Mouse (Mus musculus): ENCODE measurements around the gene Daam2. TPM values are rescaled to one million over a fixed set of nuclear protein-coding genes. Genes with fewer than 3 reads are reported as not detected.

Daam2 gene
- polyA plus RNA-seq, 1 experiment, result 8.7 TPM

GRCm38 (mm10) chr17:49522435-49522834 is 41.7 kb downstream of the Daam2 start:
- Histone ChIP-seq H3K4me3 (replicated peaks; ENCODE audit: extremely low read depth, low read depth, low read length) (no peak overlapping the region), H3K4me1 (ENCODE audit: control insufficient read depth, insufficient read depth, low read length) (no peaks in the 10 kb centered on the region)
- WGBS, result 54% methylated on average over 2 of the region's 2 CpGs
- TF ChIP-seq POLR2A (IDR thresholded peaks at IDR 0.05; ENCODE audit: borderline replicate concordance, extremely low read depth, low read depth, low read length) (no peak), CTCF (IDR thresholded peaks at IDR 0.05; ENCODE audit: insufficient read depth, low read length) (no peak)
- DNase-seq, result no peak

DNA sequence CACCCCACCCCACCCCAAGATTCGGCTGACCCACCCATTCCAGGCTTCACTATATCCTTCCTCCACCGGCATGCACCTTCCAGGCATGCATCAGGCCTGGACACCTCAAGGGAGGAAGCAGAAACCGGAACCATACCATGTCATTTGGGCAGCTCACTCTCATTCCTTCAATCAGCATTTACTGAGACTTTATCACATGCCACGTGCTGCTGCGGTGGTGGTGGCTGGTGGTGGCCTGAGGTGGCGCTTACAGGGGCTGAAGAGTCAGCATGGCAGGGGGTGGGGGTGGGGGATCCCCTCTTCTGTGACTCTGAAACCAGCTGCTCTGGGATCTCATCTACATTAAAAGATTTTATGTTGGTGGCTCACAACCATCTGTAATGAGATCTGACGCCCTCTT is 42.1 kb downstream of the Daam2 start:
- no peak overlapping the region for H3K4me3 ChIP-seq (replicated peaks; ENCODE audit: extremely low read depth, low read depth, low read length)
- no peak for TF ChIP-seq CTCF (IDR thresholded peaks at IDR 0.05; ENCODE audit: insufficient read depth, low read length)
- no peak for TF ChIP-seq POLR2A (IDR thresholded peaks at IDR 0.05; ENCODE audit: borderline replicate concordance, extremely low read depth, low read depth, low read length)
- 45% methylated on average over 7 of the region's 7 CpGs for WGBS

DNA sequence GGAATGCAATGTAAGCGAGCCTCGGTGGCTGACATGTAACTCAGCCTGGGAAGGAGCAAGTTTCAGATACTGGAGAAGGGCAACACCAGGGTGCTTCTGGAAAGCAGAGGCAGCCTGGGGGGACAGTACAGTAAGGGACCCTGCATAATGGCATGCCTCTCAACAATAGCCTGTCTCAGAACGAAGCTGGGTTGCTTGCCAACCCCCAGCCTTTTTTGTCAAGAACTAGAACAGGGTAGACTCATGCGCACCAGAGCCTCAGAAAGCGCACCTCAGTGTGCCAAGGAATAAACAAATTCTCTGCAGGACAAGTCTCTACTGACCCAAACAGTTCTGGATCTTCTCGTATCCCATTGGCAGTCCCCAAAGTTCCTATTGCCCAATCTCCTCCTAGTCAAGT is 43.5 kb downstream of the Daam2 start:
- no peaks in the 10 kb centered on the region for H3K4me1 ChIP-seq (ENCODE audit: control insufficient read depth, insufficient read depth, low read length)
- 69% methylated on average over 6 of the region's 6 CpGs for WGBS
- no peak overlapping the region for H3K4me3 ChIP-seq (replicated peaks; ENCODE audit: extremely low read depth, low read depth, low read length)
- TF ChIP-seq POLR2A (IDR thresholded peaks at IDR 0.05; ENCODE audit: borderline replicate concordance, extremely low read depth, low read depth, low read length), result no peak
- no peak for TF ChIP-seq CTCF (IDR thresholded peaks at IDR 0.05; ENCODE audit: insufficient read depth, low read length)
- no peak for DNase-seq

More for the DNA sequence above, 42.1 kb downstream of the Daam2 start:
- no peaks in the 10 kb centered on the region for H3K4me1 ChIP-seq (ENCODE audit: control insufficient read depth, insufficient read depth, low read length)
- no peak for DNase-seq

- Histone ChIP-seq H3K4me3 (replicated peaks; ENCODE audit: extremely low read depth, low read depth, low read length) (no peak overlapping the region), H3K4me1 (ENCODE audit: control insufficient read depth, insufficient read depth, low read length) (no peaks in the 10 kb centered on the region)
- DNase-seq, result no peak
- no peak for TF ChIP-seq POLR2A (IDR thresholded peaks at IDR 0.05; ENCODE audit: borderline replicate concordance, extremely low read depth, low read depth, low read length)
- TF ChIP-seq CTCF (IDR thresholded peaks at IDR 0.05; ENCODE audit: insufficient read depth, low read length), result no peak
- 73% methylated on average over 7 of the region's 7 CpGs for WGBS
Observed at GRCm38 (mm10) chr17:49519576-49520247, 44.4 kb downstream of the Daam2 start.

DNA sequence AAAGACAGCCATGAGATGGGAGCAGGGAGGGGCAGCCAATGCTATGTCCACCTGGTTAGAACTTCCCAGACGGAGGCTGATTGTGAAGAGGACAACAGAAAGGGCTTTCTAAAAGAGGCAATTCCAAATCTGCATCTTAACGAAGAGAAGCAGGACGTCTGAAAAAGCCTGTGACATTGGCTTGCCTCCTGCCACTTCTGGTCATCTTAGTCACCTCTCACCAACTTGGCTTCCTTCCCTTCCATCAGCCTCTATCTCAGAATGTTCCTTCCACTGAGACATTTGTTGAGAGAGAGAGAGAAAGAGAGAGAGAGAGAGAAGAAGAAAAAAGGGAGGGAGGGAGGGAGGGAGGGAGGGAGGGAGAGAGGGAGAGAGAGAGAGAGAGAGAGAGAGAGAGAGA is 47.1 kb downstream of the Daam2 start:
- 61% methylated on average over 3 of the region's 3 CpGs for WGBS
- H3K4me3 ChIP-seq (replicated peaks; ENCODE audit: extremely low read depth, low read depth, low read length), result no peak overlapping the region
- no peaks in the 10 kb centered on the region for H3K4me1 ChIP-seq (ENCODE audit: control insufficient read depth, insufficient read depth, low read length)
- no peak for DNase-seq
- no peak for TF ChIP-seq CTCF (IDR thresholded peaks at IDR 0.05; ENCODE audit: insufficient read depth, low read length)
- no peak for TF ChIP-seq POLR2A (IDR thresholded peaks at IDR 0.05; ENCODE audit: borderline replicate concordance, extremely low read depth, low read depth, low read length)

GRCm38 (mm10) chr17:49515678-49516077 is 48.5 kb downstream of the Daam2 start:
- no peaks in the 10 kb centered on the region for H3K4me1 ChIP-seq (ENCODE audit: control insufficient read depth, insufficient read depth, low read length)
- TF ChIP-seq CTCF (IDR thresholded peaks at IDR 0.05; ENCODE audit: insufficient read depth, low read length), result no peak
- no peak for TF ChIP-seq POLR2A (IDR thresholded peaks at IDR 0.05; ENCODE audit: borderline replicate concordance, extremely low read depth, low read depth, low read length)
- H3K4me3 ChIP-seq (replicated peaks; ENCODE audit: extremely low read depth, low read depth, low read length), result no peak overlapping the region
- WGBS, result 58% methylated on average over 4 of the region's 4 CpGs
- DNase-seq, result no peak

DNA sequence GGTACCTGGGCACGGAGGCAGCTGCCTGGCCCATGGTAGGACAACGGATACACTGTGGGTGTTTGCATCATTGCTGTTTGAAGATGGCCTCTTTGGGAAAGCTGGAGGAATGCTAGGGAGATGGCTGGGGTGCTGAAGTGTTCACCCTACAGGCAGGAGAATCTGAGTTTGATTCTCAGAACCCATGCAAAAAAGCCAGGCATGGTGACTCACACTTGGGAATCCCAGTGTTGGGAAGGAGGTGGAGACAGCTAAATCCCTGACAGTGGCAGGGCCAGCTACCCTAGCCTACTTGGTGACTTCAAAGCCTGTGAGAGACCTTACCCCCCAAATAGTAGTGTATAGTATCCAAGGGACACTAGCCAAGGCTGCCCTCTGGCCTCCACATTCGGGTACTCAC is 49.0 kb downstream of the Daam2 start:
- H3K4me1 ChIP-seq (ENCODE audit: control insufficient read depth, insufficient read depth, low read length), result no peaks in the 10 kb centered on the region
- no peak for DNase-seq
- 81% methylated on average over 3 of the region's 3 CpGs for WGBS
- H3K4me3 ChIP-seq (replicated peaks; ENCODE audit: extremely low read depth, low read depth, low read length), result no peak overlapping the region
- TF ChIP-seq POLR2A (IDR thresholded peaks at IDR 0.05; ENCODE audit: borderline replicate concordance, extremely low read depth, low read depth, low read length) (no peak), CTCF (IDR thresholded peaks at IDR 0.05; ENCODE audit: insufficient read depth, low read length) (no peak)

- no peak for TF ChIP-seq CTCF (IDR thresholded peaks at IDR 0.05; ENCODE audit: insufficient read depth, low read length)
- TF ChIP-seq POLR2A (IDR thresholded peaks at IDR 0.05; ENCODE audit: borderline replicate concordance, extremely low read depth, low read depth, low read length), result no peak
- peak; percentile 15 for DNase-seq
- no peak overlapping the region for H3K4me3 ChIP-seq (replicated peaks; ENCODE audit: extremely low read depth, low read depth, low read length)
- no peaks in the 10 kb centered on the region for H3K4me1 ChIP-seq (ENCODE audit: control insufficient read depth, insufficient read depth, low read length)
- 29% methylated on average over 5 of the region's 5 CpGs for WGBS
Observed at GRCm38 (mm10) chr17:49512671-49513085, 51.5 kb downstream of the Daam2 start.

DNA sequence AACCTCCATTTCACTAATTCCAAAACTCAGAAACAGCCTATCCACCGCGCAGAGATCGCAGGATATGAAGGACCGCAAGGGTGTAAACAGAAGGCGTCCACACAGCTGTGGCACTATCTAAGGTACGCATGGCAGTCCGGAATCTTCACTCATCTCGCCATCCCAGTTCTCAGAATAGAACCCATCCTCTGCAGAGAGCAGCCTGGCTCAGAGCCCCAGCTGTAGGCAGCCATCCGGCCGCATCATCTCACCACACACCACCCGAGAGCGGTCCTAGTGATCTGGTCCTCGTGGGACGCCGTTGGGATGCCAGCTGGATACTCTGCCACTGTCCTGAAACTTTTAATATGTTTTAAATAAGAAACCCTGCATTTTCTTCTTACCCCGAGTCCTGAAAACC is 54.7 kb downstream of the Daam2 start:
- Histone ChIP-seq H3K4me3 (replicated peaks; ENCODE audit: extremely low read depth, low read depth, low read length) (no peak overlapping the region), H3K4me1 (ENCODE audit: control insufficient read depth, insufficient read depth, low read length) (no peaks in the 10 kb centered on the region)
- TF ChIP-seq CTCF (IDR thresholded peaks at IDR 0.05; ENCODE audit: insufficient read depth, low read length) (no peak), POLR2A (IDR thresholded peaks at IDR 0.05; ENCODE audit: borderline replicate concordance, extremely low read depth, low read depth, low read length) (no peak)
- no peak for DNase-seq
- 83% methylated on average over 16 of the region's 16 CpGs for WGBS

DNA sequence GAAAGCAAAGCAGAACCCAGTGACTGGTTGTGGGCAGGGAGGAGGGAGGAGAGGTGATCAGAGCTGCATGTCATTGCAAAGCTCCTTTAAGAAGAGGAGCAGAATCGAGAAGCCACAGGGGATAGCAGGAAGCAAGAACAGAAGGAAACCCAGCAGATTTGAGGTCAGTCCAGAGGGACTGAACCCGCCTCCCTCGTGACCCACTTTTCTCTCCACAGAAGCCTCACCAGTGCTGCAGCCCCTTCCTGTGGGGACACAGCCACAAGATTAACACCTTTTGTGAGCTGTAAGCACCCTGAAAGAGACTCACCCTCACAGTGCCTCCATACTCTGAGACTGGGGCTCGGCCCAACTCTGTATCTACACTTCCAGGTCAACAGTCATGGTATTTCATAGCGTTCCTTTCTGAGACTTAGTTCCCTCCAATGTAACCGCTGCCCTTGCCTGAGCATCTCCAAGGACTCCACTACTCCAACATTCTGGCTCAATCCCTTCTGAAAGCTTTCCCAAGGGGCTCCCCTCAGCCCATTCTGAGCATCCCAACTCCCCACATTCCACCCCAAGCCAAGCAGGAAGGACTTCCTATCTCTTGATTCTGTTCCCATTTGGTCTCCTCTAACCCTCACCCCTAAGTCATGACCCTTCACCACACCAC is 60.8 kb downstream of the Daam2 start:
- H3K4me1 ChIP-seq (ENCODE audit: control insufficient read depth, insufficient read depth, low read length), result no peaks in the 10 kb centered on the region
- H3K4me3 ChIP-seq (replicated peaks; ENCODE audit: extremely low read depth, low read depth, low read length), result no peak overlapping the region
- TF ChIP-seq CTCF (IDR thresholded peaks at IDR 0.05; ENCODE audit: insufficient read depth, low read length), result no peak
- TF ChIP-seq POLR2A (IDR thresholded peaks at IDR 0.05; ENCODE audit: borderline replicate concordance, extremely low read depth, low read depth, low read length), result no peak
- no peak for DNase-seq
- WGBS, result 67% methylated on average over 6 of the region's 6 CpGs
